Mouse (Mus musculus) hindbrain, embryonic 15.5 days (tissue): ENCODE results near the gene Fars2. TPM values are rescaled to one million over a fixed set of nuclear protein-coding genes. Genes with fewer than 3 reads are reported as not detected.

Experiments
- ATAC-seq: fragments of 200-750 bp; cut with Nextera tagmentation; 2 replicates; pipeline ENCODE4 v1.8.0; 2017; ENCODE audit warnings: low read depth, moderate number of reproducible peaks, moderate TSS enrichment; ENCODE audit not compliant: low FRiP score
- H3K27ac ChIP-seq: fragments of 300-500 bp; sonication (generic); replicated peaks from 2 replicates; pipeline ENCODE4 v1.5.1; 2015; ENCODE audit warnings: mild to moderate bottlenecking, inconsistent platforms
- H3K27me3 ChIP-seq: fragments of 300-500 bp; sonication (generic); 2 replicates; pipeline ENCODE4 v1.6.1; 2015; ENCODE audit warnings: control low read depth, inconsistent platforms
- H3K36me3 ChIP-seq: fragments of 300-500 bp; sonication (generic); 2 replicates; pipeline ENCODE4 v1.6.1; 2015; ENCODE audit warnings: control low read depth, inconsistent platforms
- H3K4me1 ChIP-seq: fragments of 300-500 bp; sonication (generic); replicated peaks from 2 replicates; pipeline ENCODE4 v1.6.1; 2015; ENCODE audit warnings: control low read depth, inconsistent platforms
- H3K4me2 ChIP-seq: fragments of 300-500 bp; sonication (generic); 2 replicates; pipeline ENCODE4 v1.6.1; 2015; ENCODE audit warnings: moderate library complexity, mild to moderate bottlenecking, inconsistent platforms
- H3K4me3 ChIP-seq: fragments of 300-500 bp; sonication (generic); 2 replicates; pipeline ENCODE4 v1.5.1; 2015; ENCODE audit warnings: mild to moderate bottlenecking, inconsistent platforms
- H3K9ac ChIP-seq: fragments of 300-500 bp; sonication (generic); 2 replicates; pipeline ENCODE4 v1.6.1; 2015; ENCODE audit warnings: inconsistent platforms
- H3K9me3 ChIP-seq: fragments of 300-500 bp; sonication (generic); 2 replicates; pipeline ENCODE4 v1.6.1; 2016; ENCODE audit warnings: control low read depth, inconsistent platforms
- WGBS: fragments of 180-500 bp; shearing (Covaris S2); methylation state at CpG from one replicate; pipeline ENCODE4 v1.1.7; 2015; 5-methylcytosine and 5-hydroxymethylcytosine counted together
- polyA plus RNA-seq: library from polyadenylated mRNA; unstranded; fragments of >200 nt; fragmentation: Nextera tagmentation; extraction: Ambion mirVana; gene quantifications from 2 replicates; pipeline ENCODE4 v1.2.1, GENCODE M21; 2015

The Fars2 gene
- polyA plus RNA-seq, 1 experiment from 2014 or later, result 25.6 TPM

GRCm38 (mm10) chr13:36716708-36717107 is 599.5 kb downstream of the Fars2 start:
- no peak overlapping the region for H3K27ac ChIP-seq
- peak; percentile 88 for ATAC-seq
- H3K9me3 ChIP-seq, result no peaks in the 10 kb centered on the region
- no peaks in the 10 kb centered on the region for H3K4me1 ChIP-seq
- no peak overlapping the region for H3K4me2 ChIP-seq
- no peaks in the 10 kb centered on the region for H3K36me3 ChIP-seq
- no peak overlapping the region for H3K9ac ChIP-seq
- peaks cover 5% of the 10 kb centered on the region; the same call in 1 of the 2 replicates for H3K27me3 ChIP-seq
- H3K4me3 ChIP-seq, result no peak overlapping the region
- WGBS, result 52% methylated on average over 2 of the region's 2 CpGs

- H3K27me3 ChIP-seq, result peaks cover 10% of the 10 kb centered on the region
- H3K4me1 ChIP-seq, result no peaks in the 10 kb centered on the region
- H3K4me2 ChIP-seq, result no peak overlapping the region
- H3K4me3 ChIP-seq, result no peak overlapping the region
- H3K9ac ChIP-seq, result no peak overlapping the region
- ATAC-seq, result no peak
- no peaks in the 10 kb centered on the region for H3K9me3 ChIP-seq
- no peak overlapping the region for H3K27ac ChIP-seq
- no peaks in the 10 kb centered on the region for H3K36me3 ChIP-seq
- WGBS, result 69% methylated on average over 3 of the region's 3 CpGs
These were observed 600.2 kb downstream of the Fars2 start for GRCm38 (mm10) chr13:36717376-36717775.

- H3K27me3 ChIP-seq, result peaks cover 24% of the 10 kb centered on the region
- ATAC-seq, result no peak
- WGBS, result 92% methylated on average over 5 of the region's 5 CpGs
These were observed 603.2 kb downstream of the Fars2 start for GRCm38 (mm10) chr13:36720297-36721017.

GRCm38 (mm10) chr13:36722309-36722708 is 605.1 kb downstream of the Fars2 start:
- Histone ChIP-seq H3K9ac (no peak overlapping the region), H3K36me3 (no peaks in the 10 kb centered on the region), H3K27me3 (peaks cover 24% of the 10 kb centered on the region), H3K27ac (no peak overlapping the region), H3K4me1 (peaks cover 29% of the 10 kb centered on the region), H3K4me2 (no peak overlapping the region), H3K4me3 (no peak overlapping the region), H3K9me3 (no peaks in the 10 kb centered on the region)
- ATAC-seq, result no peak

More at GRCm38 (mm10) chr13:36720297-36721017, 603.2 kb downstream of the Fars2 start:
- Histone ChIP-seq H3K4me2 (no peak overlapping the region), H3K27ac (no peak overlapping the region), H3K36me3 (no peaks in the 10 kb centered on the region), H3K9ac (no peak overlapping the region), H3K4me1 (peaks cover 15% of the 10 kb centered on the region), H3K4me3 (no peak overlapping the region), H3K9me3 (no peaks in the 10 kb centered on the region)

- no peaks in the 10 kb centered on the region for H3K36me3 ChIP-seq
- H3K4me2 ChIP-seq, result peak overlapping the region; percentile 50
- peaks cover 29% of the 10 kb centered on the region for H3K4me1 ChIP-seq
- H3K27ac ChIP-seq, result peak overlapping the region; percentile 80
- ATAC-seq, result no peak; the same call in 1 of the 2 replicates
- WGBS, result 3% methylated on average over 15 of the region's 15 CpGs
- H3K9me3 ChIP-seq, result no peaks in the 10 kb centered on the region
- H3K4me3 ChIP-seq, result no peak overlapping the region
- H3K27me3 ChIP-seq, result peaks cover 29% of the 10 kb centered on the region
- H3K9ac ChIP-seq, result no peak overlapping the region
These were observed 606.6 kb downstream of the Fars2 start for GRCm38 (mm10) chr13:36723726-36724300.

- 0 out of 2 replicates have a peak overlapping the region, but pooled peaks have one; percentile 3 for H3K9ac ChIP-seq
- ATAC-seq, result peak; percentile 76
- H3K27ac ChIP-seq, result peak overlapping the region; percentile 80
- peaks cover 38% of the 10 kb centered on the region for H3K27me3 ChIP-seq
- no peaks in the 10 kb centered on the region for H3K36me3 ChIP-seq
- H3K9me3 ChIP-seq, result no peaks in the 10 kb centered on the region
- H3K4me3 ChIP-seq, result peak overlapping the region; percentile 12
- peaks cover 29% of the 10 kb centered on the region for H3K4me1 ChIP-seq
- H3K4me2 ChIP-seq, result peak overlapping the region; percentile 50
- WGBS, result under 1% methylated on average over 40 of the region's 40 CpGs
These were observed 607.6 kb downstream of the Fars2 start for GRCm38 (mm10) chr13:36724533-36725470.

GRCm38 (mm10) chr13:36725881-36726280 is 608.7 kb downstream of the Fars2 start:
- peak overlapping the region; percentile 46; the same call in 1 of the 2 replicates for H3K4me3 ChIP-seq
- H3K27me3 ChIP-seq, result peaks cover 42% of the 10 kb centered on the region
- peak overlapping the region; percentile 45; the same call in 1 of the 2 replicates for H3K9ac ChIP-seq
- H3K4me2 ChIP-seq, result peak overlapping the region; percentile 72
- no peaks in the 10 kb centered on the region for H3K36me3 ChIP-seq
- peaks cover 29% of the 10 kb centered on the region for H3K4me1 ChIP-seq
- H3K9me3 ChIP-seq, result no peaks in the 10 kb centered on the region
- no peak for ATAC-seq
- under 1% methylated on average over 8 of the region's 8 CpGs for WGBS
- peak overlapping the region; percentile 95 for H3K27ac ChIP-seq

GRCm38 (mm10) chr13:36726551-36726950 is 609.3 kb downstream of the Fars2 start:
- Histone ChIP-seq H3K9ac (peak overlapping the region; percentile 45), H3K4me3 (peak overlapping the region; percentile 46), H3K27ac (peak overlapping the region; percentile 95), H3K27me3 (peaks cover 39% of the 10 kb centered on the region), H3K9me3 (no peaks in the 10 kb centered on the region), H3K4me1 (peaks cover 29% of the 10 kb centered on the region), H3K36me3 (no peaks in the 10 kb centered on the region), H3K4me2 (peak overlapping the region; percentile 72)
- under 1% methylated on average over 24 of the region's 24 CpGs for WGBS
- no peak for ATAC-seq

- Histone ChIP-seq H3K9me3 (no peaks in the 10 kb centered on the region), H3K4me2 (peak overlapping the region; percentile 72), H3K27me3 (peaks cover 33% of the 10 kb centered on the region), H3K36me3 (no peaks in the 10 kb centered on the region), H3K4me3 (peak overlapping the region; percentile 46), H3K9ac (peak overlapping the region; percentile 52), H3K27ac (peak overlapping the region; percentile 95), H3K4me1 (peaks cover 33% of the 10 kb centered on the region)
- WGBS, result under 1% methylated on average over 34 of the region's 34 CpGs
- peak; percentile 33; the same call in 1 of the 2 replicates for ATAC-seq
These were observed 610.0 kb downstream of the Fars2 start for GRCm38 (mm10) chr13:36726951-36727778.

GRCm38 (mm10) chr13:36727779-36728470 is 610.7 kb downstream of the Fars2 start:
- WGBS, result under 1% methylated on average over 23 of the region's 23 CpGs

More at GRCm38 (mm10) chr13:36727779-36728470, 610.7 kb downstream of the Fars2 start:
- Histone ChIP-seq H3K4me1 (peaks cover 30% of the 10 kb centered on the region), H3K4me2 (peak overlapping the region; percentile 72), H3K4me3 (peak overlapping the region; percentile 46), H3K27ac (peak overlapping the region; percentile 95), H3K27me3 (peaks cover 27% of the 10 kb centered on the region), H3K36me3 (no peaks in the 10 kb centered on the region), H3K9ac (peak overlapping the region; percentile 52), H3K9me3 (no peaks in the 10 kb centered on the region)
- no peak for ATAC-seq
